Mouse (Mus musculus): Measurements from ENCODE around the gene P2rx1. TPM values are rescaled to one million over a fixed set of nuclear protein-coding genes. Genes with fewer than 3 reads are reported as not detected.

The P2rx1 gene
- polyA plus RNA-seq, 1 experiment from 2014 or later = 30.6 TPM

- no peak overlapping the region for H3K27ac ChIP-seq (ENCODE audit: low read length)
Observed at GRCm38 (mm10) chr11:73044229-73044755, 45.4 kb downstream of the P2rx1 start.

GRCm38 (mm10) chr11:73044789-73045188 lies 45.9 kb downstream of the P2rx1 start:
- 65% methylated on average over 4 of the region's 4 CpGs for WGBS
- H3K4me1 ChIP-seq (ENCODE audit: control insufficient read depth, insufficient read depth, low read length) = peaks cover 13% of the 10 kb centered on the region
- no peaks in the 10 kb centered on the region; the same call in 1 of the 2 replicates for H3K36me3 ChIP-seq (ENCODE audit: control insufficient read depth, insufficient read depth, low read length)
- no peak overlapping the region for H3K4me2 ChIP-seq (ENCODE audit: low read depth, low read length)
- H3K27ac ChIP-seq (ENCODE audit: low read length) = no peak overlapping the region
- no peaks in the 10 kb centered on the region for H3K27me3 ChIP-seq (ENCODE audit: control insufficient read depth, insufficient read depth, low read length)
- no peaks in the 10 kb centered on the region for H3K9me3 ChIP-seq (replicated peaks; ENCODE audit: control insufficient read depth, low read length)
- no peak overlapping the region for H3K9ac ChIP-seq (ENCODE audit: low read length)
- no peak for ATAC-seq (ENCODE audit: insufficient read depth, low FRiP score)
- H3K4me3 ChIP-seq (replicated peaks; ENCODE audit: low read length) = no peak overlapping the region

More at GRCm38 (mm10) chr11:73044229-73044755, 45.4 kb downstream of the P2rx1 start:
- Histone ChIP-seq H3K36me3 (ENCODE audit: control insufficient read depth, insufficient read depth, low read length) (no peaks in the 10 kb centered on the region; the same call in 1 of the 2 replicates), H3K9me3 (replicated peaks; ENCODE audit: control insufficient read depth, low read length) (no peaks in the 10 kb centered on the region), H3K4me3 (replicated peaks; ENCODE audit: low read length) (no peak overlapping the region), H3K4me2 (ENCODE audit: low read depth, low read length) (no peak overlapping the region), H3K4me1 (ENCODE audit: control insufficient read depth, insufficient read depth, low read length) (peaks cover 10% of the 10 kb centered on the region), H3K9ac (ENCODE audit: low read length) (no peak overlapping the region), H3K27me3 (ENCODE audit: control insufficient read depth, insufficient read depth, low read length) (no peaks in the 10 kb centered on the region)
- 25% methylated on average over 6 of the region's 6 CpGs for WGBS
- ATAC-seq (ENCODE audit: insufficient read depth, low FRiP score) = no peak

GRCm38 (mm10) chr11:73047542-73047996 lies 48.7 kb downstream of the P2rx1 start, which contains the start of gene Ncbp3:
Gene Ncbp3 (plus strand): TSS chr11:73047783.
- peak within 1 kb of the TSS; percentile 90 for H3K4me2 ChIP-seq (ENCODE audit: low read depth, low read length)
- H3K27me3 ChIP-seq (ENCODE audit: control insufficient read depth, insufficient read depth, low read length) = no peaks in the 10 kb centered on the region
- H3K36me3 ChIP-seq (ENCODE audit: control insufficient read depth, insufficient read depth, low read length) = peaks cover 8% of the 10 kb centered on the region; the same call in 1 of the 2 replicates
- H3K27ac ChIP-seq (ENCODE audit: low read length) = peak within 1 kb of the TSS; percentile 90
- no peaks in the 10 kb centered on the region for H3K9me3 ChIP-seq (replicated peaks; ENCODE audit: control insufficient read depth, low read length)
- WGBS = under 1% methylated on average over 39 of the region's 39 CpGs
- H3K4me1 ChIP-seq (ENCODE audit: control insufficient read depth, insufficient read depth, low read length) = peaks cover 13% of the 10 kb centered on the region
- peak within 1 kb of the TSS; percentile 96 for H3K4me3 ChIP-seq (replicated peaks; ENCODE audit: low read length)
- H3K9ac ChIP-seq (ENCODE audit: low read length) = peak within 1 kb of the TSS; percentile 98
- peak; percentile 96 for ATAC-seq (ENCODE audit: insufficient read depth, low FRiP score)

- Histone ChIP-seq H3K9ac (ENCODE audit: low read length) (peak overlapping the region; percentile 98), H3K27ac (ENCODE audit: low read length) (peak overlapping the region; percentile 90), H3K9me3 (replicated peaks; ENCODE audit: control insufficient read depth, low read length) (no peaks in the 10 kb centered on the region), H3K36me3 (ENCODE audit: control insufficient read depth, insufficient read depth, low read length) (peaks cover 8% of the 10 kb centered on the region; the same call in 1 of the 2 replicates), H3K4me1 (ENCODE audit: control insufficient read depth, insufficient read depth, low read length) (peaks cover 13% of the 10 kb centered on the region), H3K27me3 (ENCODE audit: control insufficient read depth, insufficient read depth, low read length) (no peaks in the 10 kb centered on the region), H3K4me3 (replicated peaks; ENCODE audit: low read length) (peak overlapping the region; percentile 96), H3K4me2 (ENCODE audit: low read depth, low read length) (peak overlapping the region; percentile 90)
- ATAC-seq (ENCODE audit: insufficient read depth, low FRiP score) = peak; percentile 61
- 1% methylated on average over 55 of the region's 55 CpGs for WGBS
Observed at GRCm38 (mm10) chr11:73048030-73048876, 49.4 kb downstream of the P2rx1 start.

GRCm38 (mm10) chr11:73049335-73049734 lies 50.4 kb downstream of the P2rx1 start:
- H3K36me3 ChIP-seq (ENCODE audit: control insufficient read depth, insufficient read depth, low read length) = peaks cover 8% of the 10 kb centered on the region; the same call in 1 of the 2 replicates
- no peaks in the 10 kb centered on the region for H3K27me3 ChIP-seq (ENCODE audit: control insufficient read depth, insufficient read depth, low read length)
- peak overlapping the region; percentile 12; the same call in 1 of the 2 replicates for H3K9ac ChIP-seq (ENCODE audit: low read length)
- peak overlapping the region; percentile 90 for H3K4me2 ChIP-seq (ENCODE audit: low read depth, low read length)
- H3K4me3 ChIP-seq (replicated peaks; ENCODE audit: low read length) = peak overlapping the region; percentile 96
- no peak overlapping the region for H3K27ac ChIP-seq (ENCODE audit: low read length)
- H3K4me1 ChIP-seq (ENCODE audit: control insufficient read depth, insufficient read depth, low read length) = peaks cover 13% of the 10 kb centered on the region
- 5% methylated on average over 4 of the region's 4 CpGs for WGBS
- ATAC-seq (ENCODE audit: insufficient read depth, low FRiP score) = no peak
- no peaks in the 10 kb centered on the region for H3K9me3 ChIP-seq (replicated peaks; ENCODE audit: control insufficient read depth, low read length)

- H3K4me3 ChIP-seq (replicated peaks; ENCODE audit: low read length) = no peak overlapping the region
- no peak overlapping the region for H3K4me2 ChIP-seq (ENCODE audit: low read depth, low read length)
- peaks cover 13% of the 10 kb centered on the region for H3K4me1 ChIP-seq (ENCODE audit: control insufficient read depth, insufficient read depth, low read length)
- H3K27ac ChIP-seq (ENCODE audit: low read length) = no peak overlapping the region
- no peaks in the 10 kb centered on the region for H3K27me3 ChIP-seq (ENCODE audit: control insufficient read depth, insufficient read depth, low read length)
- ATAC-seq (ENCODE audit: insufficient read depth, low FRiP score) = no peak
- WGBS = 91% methylated on average over 1 of the region's 1 CpGs
- H3K9ac ChIP-seq (ENCODE audit: low read length) = no peak overlapping the region
- no peaks in the 10 kb centered on the region for H3K9me3 ChIP-seq (replicated peaks; ENCODE audit: control insufficient read depth, low read length)
- H3K36me3 ChIP-seq (ENCODE audit: control insufficient read depth, insufficient read depth, low read length) = peaks cover 12% of the 10 kb centered on the region; the same call in 1 of the 2 replicates
Observed at GRCm38 (mm10) chr11:73052795-73053194, 53.9 kb downstream of the P2rx1 start.

GRCm38 (mm10) chr11:73057701-73058100 lies 58.8 kb downstream of the P2rx1 start:
- WGBS = 72% methylated on average over 5 of the region's 5 CpGs

GRCm38 (mm10) chr11:73059630-73060029 lies 60.7 kb downstream of the P2rx1 start:
- Histone ChIP-seq H3K4me2 (ENCODE audit: low read depth, low read length) (no peak overlapping the region), H3K27me3 (ENCODE audit: control insufficient read depth, insufficient read depth, low read length) (no peaks in the 10 kb centered on the region), H3K4me1 (ENCODE audit: control insufficient read depth, insufficient read depth, low read length) (no peaks in the 10 kb centered on the region), H3K4me3 (replicated peaks; ENCODE audit: low read length) (no peak overlapping the region), H3K9ac (ENCODE audit: low read length) (no peak overlapping the region), H3K27ac (ENCODE audit: low read length) (no peak overlapping the region), H3K36me3 (ENCODE audit: control insufficient read depth, insufficient read depth, low read length) (0 out of 2 replicates have a peak, but pooled peaks cover 3% of the 10 kb centered on the region), H3K9me3 (replicated peaks; ENCODE audit: control insufficient read depth, low read length) (no peaks in the 10 kb centered on the region)
- ATAC-seq (ENCODE audit: insufficient read depth, low FRiP score) = no peak
- 71% methylated on average over 3 of the region's 3 CpGs for whole genome bisulfite sequencing

More at GRCm38 (mm10) chr11:73057701-73058100, 58.8 kb downstream of the P2rx1 start:
- Histone ChIP-seq H3K27me3 (ENCODE audit: control insufficient read depth, insufficient read depth, low read length) (no peaks in the 10 kb centered on the region), H3K9me3 (replicated peaks; ENCODE audit: control insufficient read depth, low read length) (no peaks in the 10 kb centered on the region), H3K27ac (ENCODE audit: low read length) (no peak overlapping the region), H3K9ac (ENCODE audit: low read length) (no peak overlapping the region), H3K36me3 (ENCODE audit: control insufficient read depth, insufficient read depth, low read length) (0 out of 2 replicates have a peak, but pooled peaks cover 3% of the 10 kb centered on the region), H3K4me2 (ENCODE audit: low read depth, low read length) (no peak overlapping the region), H3K4me3 (replicated peaks; ENCODE audit: low read length) (no peak overlapping the region), H3K4me1 (ENCODE audit: control insufficient read depth, insufficient read depth, low read length) (no peaks in the 10 kb centered on the region)
- ATAC-seq (ENCODE audit: insufficient read depth, low FRiP score) = no peak

GRCm38 (mm10) chr11:73061413-73061812 lies 62.5 kb downstream of the P2rx1 start:
- 92% methylated on average over 3 of the region's 3 CpGs for WGBS
- Histone ChIP-seq H3K4me2 (ENCODE audit: low read depth, low read length) (no peak overlapping the region), H3K27ac (ENCODE audit: low read length) (no peak overlapping the region), H3K4me3 (replicated peaks; ENCODE audit: low read length) (no peak overlapping the region), H3K9me3 (replicated peaks; ENCODE audit: control insufficient read depth, low read length) (no peaks in the 10 kb centered on the region), H3K4me1 (ENCODE audit: control insufficient read depth, insufficient read depth, low read length) (no peaks in the 10 kb centered on the region), H3K36me3 (ENCODE audit: control insufficient read depth, insufficient read depth, low read length) (0 out of 2 replicates have a peak, but pooled peaks cover 3% of the 10 kb centered on the region), H3K9ac (ENCODE audit: low read length) (no peak overlapping the region), H3K27me3 (ENCODE audit: control insufficient read depth, insufficient read depth, low read length) (no peaks in the 10 kb centered on the region)
- no peak for ATAC-seq (ENCODE audit: insufficient read depth, low FRiP score)

Data from stomach, embryonic 16.5 days (tissue).